Mouse (Mus musculus): ENCODE measurements around the gene Fcgr1.
"Not testable (repeated sequence)": the region's sequence is repeated elsewhere in the genome, so short reads cannot be mapped to it uniquely, and the experiment has no call there.

The Fcgr1 gene

GRCm38 (mm10) chr3:96248141-96249033 is 45.4 kb downstream of the Fcgr1 start:
- DNase-seq (ENCODE audit: low read depth) = no peak

DNA sequence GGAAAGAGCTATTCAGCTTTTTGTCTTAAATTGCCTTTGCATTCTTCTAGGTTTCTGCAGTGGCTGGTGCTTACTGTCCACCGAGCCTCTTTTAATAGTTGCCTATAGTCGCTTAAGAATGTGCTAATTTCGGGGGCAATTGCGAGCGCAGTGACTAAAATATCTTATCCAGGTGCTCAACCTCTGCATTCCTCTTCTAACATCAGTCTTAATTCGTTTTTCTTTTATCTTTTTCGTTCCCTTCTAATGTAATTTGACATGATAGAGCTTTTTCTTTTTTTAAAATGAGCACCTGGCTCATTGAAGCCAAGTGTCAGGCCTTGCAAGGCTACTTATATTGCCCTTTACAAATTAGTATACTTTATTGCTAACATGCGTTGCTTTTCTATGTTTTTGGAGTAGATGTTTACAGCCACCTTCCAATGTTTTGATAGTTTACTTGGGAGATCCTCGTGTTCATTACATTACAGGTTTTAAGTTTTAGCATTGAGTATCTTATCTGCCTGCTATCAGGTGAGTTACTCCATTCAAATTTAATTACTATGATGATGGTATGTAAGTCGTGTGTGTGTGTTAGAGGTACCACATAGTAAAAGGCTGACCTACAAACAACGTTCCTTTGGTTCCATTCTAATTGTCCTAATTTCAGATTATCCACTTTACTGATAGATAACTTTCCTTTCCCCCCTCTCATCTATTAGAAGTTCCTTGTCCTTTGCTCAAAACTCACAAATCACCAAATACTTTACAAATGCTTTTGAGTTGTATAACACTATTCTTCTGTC is 46.2 kb downstream of the Fcgr1 start:
- peak; percentile 52 for DNase-seq (ENCODE audit: low read depth)

DNA sequence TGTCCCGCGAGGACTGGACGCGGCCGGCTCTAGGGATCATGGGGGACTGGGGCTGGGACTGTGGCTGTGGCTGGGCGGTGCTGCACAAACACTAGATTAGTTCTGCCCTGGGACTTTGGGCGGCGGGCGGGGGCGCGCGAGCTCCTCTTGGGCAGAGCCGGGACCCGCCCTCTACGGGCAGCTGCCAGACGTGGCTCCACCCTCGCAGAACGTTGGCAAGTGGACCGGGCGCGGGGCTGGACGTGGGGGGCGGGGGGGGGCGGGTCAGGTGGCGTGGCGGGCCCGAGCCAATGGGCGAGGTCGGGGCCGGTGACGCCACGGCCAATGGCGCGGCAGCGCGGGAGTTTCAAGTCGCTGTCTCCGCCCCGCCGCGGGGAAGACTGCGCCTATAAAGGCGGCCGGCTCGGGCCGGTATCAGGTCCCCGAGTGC is 47.3 kb downstream of the Fcgr1 start, which contains the start of gene Hist2h3c1:
Gene Hist2h3c1 (plus strand): TSS at position 259 of the 430 bp plus-strand sequence.
- DNase-seq (ENCODE audit: low read depth) = not testable (repeated sequence)

DNA sequence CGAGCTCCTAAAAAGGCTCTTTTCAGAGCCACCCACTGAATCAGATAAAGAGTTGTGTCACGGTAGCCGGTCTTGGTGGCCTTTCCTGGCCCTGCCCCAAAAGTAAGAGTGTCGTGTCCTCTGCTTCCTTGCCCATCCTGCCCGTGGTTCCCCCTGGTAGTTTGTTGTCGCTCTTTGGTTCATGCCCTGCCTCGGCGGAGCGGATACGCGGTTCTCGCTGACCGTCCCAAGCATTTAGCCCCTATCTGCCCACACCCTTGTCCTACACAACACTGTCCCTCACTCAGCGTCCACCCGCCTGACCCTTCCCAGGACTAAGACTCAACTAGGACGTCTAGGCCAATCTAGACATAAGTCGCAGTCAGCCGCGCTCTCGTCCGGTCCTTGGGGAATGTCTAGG is 47.8 kb downstream of the Fcgr1 start:
- DNase-seq (ENCODE audit: low read depth) = not testable (repeated sequence)

GRCm38 (mm10) chr3:96245003-96245886 is 48.5 kb downstream of the Fcgr1 start, which contains the start of gene Hist2h2aa1:
Hist2h2aa1 (plus strand) TSS chr3:96245497.
- DNase-seq (ENCODE audit: low read depth) = not testable (repeated sequence)

DNA sequence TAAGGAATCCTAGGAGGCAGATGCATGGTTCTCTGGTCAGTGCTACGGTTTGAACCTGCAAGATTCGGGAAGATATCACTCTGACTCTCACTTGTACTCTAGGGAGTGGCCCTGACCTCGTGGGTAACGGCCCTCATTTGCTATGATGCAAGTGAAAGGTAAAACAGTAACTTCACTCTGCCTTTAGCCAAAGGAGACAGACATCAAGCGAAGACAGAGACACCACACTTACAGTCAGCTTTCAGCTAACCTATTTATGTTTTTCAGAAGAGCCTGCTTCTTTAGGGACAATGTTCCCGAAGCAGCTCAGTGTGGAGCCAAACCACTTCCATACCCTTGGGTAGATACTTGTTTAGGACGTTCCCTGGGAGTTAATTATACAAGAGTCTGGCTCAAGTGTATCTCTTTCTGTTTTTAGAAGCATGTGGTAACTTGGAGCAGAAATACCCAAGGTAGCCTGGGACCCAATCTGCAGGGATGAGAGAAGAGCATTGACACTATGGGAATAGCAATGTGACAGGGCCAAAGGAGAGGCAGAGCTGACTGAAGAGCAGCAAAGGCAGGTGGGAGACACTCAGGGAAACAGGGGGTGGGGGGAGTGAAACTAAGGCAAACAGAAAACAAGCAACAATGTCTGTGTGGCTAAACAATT is 49.7 kb downstream of the Fcgr1 start:
- DNase-seq (ENCODE audit: low read depth) = no peak

GRCm38 (mm10) chr3:96240799-96241197 is 53.0 kb downstream of the Fcgr1 start:
- DNase-seq (ENCODE audit: low read depth) = no peak

DNA sequence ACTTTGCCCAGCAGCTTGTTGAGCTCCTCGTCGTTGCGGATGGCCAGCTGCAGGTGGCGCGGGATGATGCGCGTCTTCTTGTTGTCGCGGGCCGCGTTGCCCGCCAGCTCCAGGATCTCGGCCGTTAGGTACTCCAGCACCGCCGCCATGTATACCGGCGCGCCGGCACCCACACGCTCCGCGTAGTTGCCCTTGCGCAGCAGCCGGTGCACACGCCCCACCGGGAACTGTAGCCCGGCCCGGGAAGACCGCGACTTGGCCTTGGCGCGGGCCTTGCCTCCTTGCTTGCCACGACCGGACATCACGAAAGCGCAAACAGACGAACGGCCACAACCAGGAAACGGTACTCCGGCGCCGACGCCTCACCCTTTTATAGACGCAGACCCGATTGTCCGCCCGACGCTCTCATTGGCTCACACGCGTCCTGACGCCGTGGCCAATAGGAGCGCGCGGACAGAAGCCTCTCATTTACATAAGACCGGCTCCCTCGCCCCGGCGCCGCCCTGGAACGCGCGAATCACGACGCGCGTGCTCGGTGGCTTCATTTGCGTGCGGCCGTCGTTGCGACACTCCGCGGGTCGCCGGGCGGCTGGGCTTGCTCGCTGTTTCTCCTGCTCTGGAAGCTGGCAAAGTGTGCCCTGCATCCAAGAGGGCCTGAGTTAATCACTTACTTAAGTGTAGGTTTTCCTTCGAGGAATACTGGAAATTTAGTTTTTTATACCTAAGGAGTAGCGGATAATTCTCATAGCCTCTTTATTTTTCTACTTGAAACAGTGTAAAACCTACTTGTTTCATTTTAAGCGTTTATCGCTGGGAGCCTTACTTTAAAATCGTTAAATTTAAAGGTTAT is 53.6 kb downstream of the Fcgr1 start, which contains the start of gene Hist2h2aa2:
Gene Hist2h2aa2 (minus strand): TSS at position 328 of the 850 bp plus-strand sequence.
- not testable (repeated sequence) for DNase-seq (ENCODE audit: low read depth)

GRCm38 (mm10) chr3:96238954-96239793 is 54.6 kb downstream of the Fcgr1 start, which contains the start of gene Hist2h3c2:
Hist2h3c2 (minus strand) TSS chr3:96239127.
- not testable (repeated sequence) for DNase-seq (ENCODE audit: low read depth)

DNA sequence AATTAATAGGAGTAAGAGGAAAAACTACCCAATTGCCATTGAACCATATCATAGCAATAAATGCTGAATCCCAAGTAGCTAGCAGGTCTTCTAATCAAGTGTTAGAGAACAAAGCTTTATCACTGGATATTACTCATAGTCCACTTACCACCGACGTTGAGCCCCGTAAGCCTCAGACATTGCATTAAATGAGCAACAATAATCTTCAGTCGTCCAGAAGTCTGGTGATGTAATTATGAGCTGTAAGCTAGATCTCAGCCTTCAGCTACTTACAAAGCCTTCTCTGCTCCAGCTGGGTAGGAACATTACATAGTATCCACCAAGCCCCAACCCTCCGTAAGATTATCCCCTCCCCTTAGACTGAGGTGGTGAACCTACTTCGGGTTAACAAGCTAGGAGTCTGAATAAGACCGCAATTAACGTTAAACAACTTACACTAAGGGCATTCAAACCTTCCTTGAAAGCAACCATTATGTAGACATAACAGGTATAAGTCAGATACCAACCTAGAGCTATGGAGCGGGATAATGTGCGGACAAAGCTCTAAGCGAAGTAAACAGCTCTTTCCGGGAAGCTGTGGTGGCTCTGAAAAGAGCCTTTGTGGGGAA is 55.8 kb downstream of the Fcgr1 start:
- peak; percentile 80 for DNase-seq (ENCODE audit: low read depth)

DNA sequence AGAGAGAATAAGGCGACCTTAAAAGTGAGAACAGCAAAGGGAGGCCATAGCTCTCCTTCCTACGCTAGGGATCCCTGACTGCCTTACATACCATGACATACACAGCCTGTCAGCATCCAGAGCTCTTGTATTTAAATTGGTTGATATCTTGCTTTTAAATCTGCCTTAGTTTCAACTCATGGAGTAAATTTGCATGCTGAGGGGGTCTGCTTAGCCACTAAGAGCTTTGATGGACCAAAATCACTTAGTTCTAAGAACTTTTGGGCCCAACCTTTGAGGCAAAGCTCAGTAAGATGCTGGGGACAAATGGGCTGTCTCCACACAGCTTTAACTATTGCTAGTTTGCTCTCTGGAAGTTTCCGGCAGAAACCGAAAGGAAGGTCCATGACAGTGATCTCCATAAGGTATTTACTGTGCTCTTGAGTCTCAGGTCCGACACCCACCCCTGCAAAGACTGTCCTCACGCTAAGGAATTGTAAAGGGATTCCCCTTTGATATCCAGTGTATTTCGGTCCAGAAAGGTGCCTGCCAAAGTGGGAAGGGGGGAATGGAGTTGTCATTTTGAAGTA is 56.4 kb downstream of the Fcgr1 start:
- peak; percentile 56 for DNase-seq (ENCODE audit: low read depth)

GRCm38 (mm10) chr3:96236834-96237334 is 56.9 kb downstream of the Fcgr1 start:
- DNase-seq (ENCODE audit: low read depth) = no peak

GRCm38 (mm10) chr3:96235836-96236235 is 57.9 kb downstream of the Fcgr1 start:
- DNase-seq (ENCODE audit: low read depth) = no peak

- DNase-seq (ENCODE audit: low read depth) = no peak
These were observed 58.9 kb downstream of the Fcgr1 start for GRCm38 (mm10) chr3:96234914-96235313.
